Mouse (Mus musculus) limb, embryonic 11.5 days (tissue): ENCODE results near the gene Tmem247. TPM values are rescaled to one million over a fixed set of nuclear protein-coding genes. Genes with fewer than 3 reads are reported as not detected.

Experiments
- ATAC-seq: fragments of 200-750 bp; cut with Nextera tagmentation; 2 replicates; pipeline ENCODE4 v1.8.0; 2017; ENCODE audit warnings: low read depth; ENCODE audit not compliant: insufficient number of reproducible peaks, low FRiP score, low TSS enrichment
- DNase-seq: peaks from one replicate; pipeline ENCODE4 v3.0.0-alpha.2; 2015; ENCODE audit warnings: low spot score
- H3K27ac ChIP-seq: fragments of 300-500 bp; sonication (generic); replicated peaks from 2 replicates; pipeline ENCODE4 v1.5.1; 2014; ENCODE audit warnings: low read depth, mild to moderate bottlenecking, low read length
- H3K27me3 ChIP-seq: fragments of 300-500 bp; sonication (generic); 2 replicates; pipeline ENCODE4 v1.6.1; 2014; ENCODE audit warnings: mild to moderate bottlenecking, low read length, mixed read lengths; ENCODE audit not compliant: control insufficient read depth, insufficient read depth
- H3K36me3 ChIP-seq: fragments of 300-500 bp; sonication (generic); 2 replicates; pipeline ENCODE4 v1.6.1; 2014; ENCODE audit warnings: mild to moderate bottlenecking, low read length, moderate library complexity, mixed read lengths; ENCODE audit not compliant: control insufficient read depth, insufficient read depth
- H3K4me1 ChIP-seq: fragments of 300-500 bp; sonication (generic); 2 replicates; pipeline ENCODE4 v1.6.1; 2014; ENCODE audit warnings: low read length, mixed read lengths; ENCODE audit not compliant: control insufficient read depth, insufficient read depth
- H3K4me2 ChIP-seq: fragments of 300-500 bp; sonication (generic); 2 replicates; pipeline ENCODE4 v1.6.1; 2014; ENCODE audit warnings: low read depth, mild to moderate bottlenecking, moderate library complexity; ENCODE audit not compliant: severe bottlenecking
- H3K4me3 ChIP-seq: fragments of 300-500 bp; sonication (generic); 2 replicates; pipeline ENCODE4 v1.5.1; 2014; ENCODE audit warnings: low read depth, low read length
- H3K9ac ChIP-seq: fragments of 300-500 bp; sonication (generic); 2 replicates; pipeline ENCODE4 v1.6.1; 2014; ENCODE audit warnings: mild to moderate bottlenecking, low read length
- H3K9me3 ChIP-seq: fragments of 300-500 bp; sonication (generic); 2 replicates; pipeline ENCODE4 v1.6.1; 2016; ENCODE audit warnings: low read length; ENCODE audit not compliant: control insufficient read depth
- WGBS: fragments of 180-500 bp; shearing (Covaris S2); extraction: QIAGEN DNeasy Blood & Tissue Kit; methylation state at CpG from one replicate; pipeline ENCODE4 v1.1.7; 2014; 5-methylcytosine and 5-hydroxymethylcytosine counted together
- polyA plus RNA-seq: library from polyadenylated mRNA; unstranded; fragments of >200 nt; fragmentation: Nextera tagmentation; extraction: Ambion mirVana; gene quantifications from 2 replicates; pipeline ENCODE4 v1.2.1, GENCODE M21; 2014

The Tmem247 gene
- polyA plus RNA-seq: not detected in 2 replicates

GRCm38 (mm10) chr17:86917048-86917447 is at the start of gene Tmem247:
Tmem247 (plus strand) TSS chr17:86917348.
- Histone ChIP-seq H3K9me3 (no peaks in the 10 kb centered on the region), H3K27me3 (no peaks in the 10 kb centered on the region), H3K27ac (no peak within 1 kb of the TSS), H3K9ac (no peak within 1 kb of the TSS), H3K4me3 (no peak within 1 kb of the TSS), H3K4me1 (peaks cover under 1% of the 10 kb centered on the region; the same call in 1 of the 2 replicates), H3K4me2 (no peak within 1 kb of the TSS), H3K36me3 (no peaks in the 10 kb centered on the region)
- no peak for ATAC-seq
- DNase-seq: no peak
- WGBS: 90% methylated on average over 10 of the region's 10 CpGs

GRCm38 (mm10) chr17:86870586-86870985 is 46.6 kb upstream of the Tmem247 start:
- H3K27me3 ChIP-seq: no peaks in the 10 kb centered on the region
- H3K9me3 ChIP-seq: no peaks in the 10 kb centered on the region
- H3K4me3 ChIP-seq: no peak overlapping the region
- H3K27ac ChIP-seq: no peak overlapping the region
- 62% methylated on average over 8 of the region's 8 CpGs for WGBS
- H3K4me2 ChIP-seq: no peak overlapping the region
- no peak for DNase-seq
- no peaks in the 10 kb centered on the region for H3K36me3 ChIP-seq
- H3K4me1 ChIP-seq: 0 out of 2 replicates have a peak, but pooled peaks cover 3% of the 10 kb centered on the region
- H3K9ac ChIP-seq: no peak overlapping the region
- no peak for ATAC-seq

DNA sequence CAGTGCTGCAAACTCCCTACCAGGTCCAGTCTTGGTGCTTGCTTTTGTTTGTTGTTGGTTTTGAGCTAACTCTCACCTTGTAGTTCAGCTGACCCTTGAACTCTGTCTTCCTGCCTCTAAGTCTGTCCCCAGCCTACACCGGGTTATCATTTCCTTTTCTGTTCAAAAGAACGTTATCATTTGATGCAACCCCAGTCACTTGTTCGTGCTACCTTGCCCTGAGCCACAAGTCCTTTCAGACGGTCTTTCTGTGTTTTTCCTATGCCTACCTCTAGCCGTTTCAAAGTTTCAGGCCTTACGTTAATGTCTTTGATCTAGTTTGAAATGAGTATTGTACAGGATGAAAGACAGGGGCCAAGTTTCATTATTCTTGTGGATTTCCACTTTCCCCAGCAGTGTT is 44.5 kb upstream of the Tmem247 start:
- H3K9me3 ChIP-seq: no peaks in the 10 kb centered on the region
- DNase-seq: no peak
- ATAC-seq: no peak
- no peak overlapping the region for H3K4me2 ChIP-seq
- 74% methylated on average over 6 of the region's 6 CpGs for WGBS
- H3K36me3 ChIP-seq: no peaks in the 10 kb centered on the region
- no peak overlapping the region for H3K27ac ChIP-seq
- no peaks in the 10 kb centered on the region for H3K27me3 ChIP-seq
- H3K4me1 ChIP-seq: 0 out of 2 replicates have a peak, but pooled peaks cover 3% of the 10 kb centered on the region
- H3K4me3 ChIP-seq: no peak overlapping the region
- no peak overlapping the region for H3K9ac ChIP-seq

- Histone ChIP-seq H3K4me2 (no peak overlapping the region), H3K9ac (no peak overlapping the region), H3K9me3 (no peaks in the 10 kb centered on the region), H3K4me1 (0 out of 2 replicates have a peak, but pooled peaks cover 2% of the 10 kb centered on the region), H3K27ac (no peak overlapping the region), H3K27me3 (no peaks in the 10 kb centered on the region), H3K4me3 (no peak overlapping the region), H3K36me3 (no peaks in the 10 kb centered on the region)
- ATAC-seq (no peak), DNase-seq (no peak)
- WGBS: 94% methylated on average over 9 of the region's 9 CpGs
Observed at GRCm38 (mm10) chr17:86876940-86877339, 40.2 kb upstream of the Tmem247 start.

- Histone ChIP-seq H3K4me1 (no peaks in the 10 kb centered on the region), H3K27ac (no peak overlapping the region), H3K27me3 (no peaks in the 10 kb centered on the region), H3K9ac (no peak overlapping the region), H3K9me3 (no peaks in the 10 kb centered on the region), H3K36me3 (no peaks in the 10 kb centered on the region), H3K4me3 (no peak overlapping the region), H3K4me2 (no peak overlapping the region)
- 88% methylated on average over 2 of the region's 2 CpGs for WGBS
- ATAC-seq (no peak), DNase-seq (no peak)
Observed at GRCm38 (mm10) chr17:86877747-86878146, 39.4 kb upstream of the Tmem247 start.

- no peak for ATAC-seq
- Histone ChIP-seq H3K4me2 (no peak overlapping the region), H3K4me1 (no peaks in the 10 kb centered on the region), H3K27me3 (no peaks in the 10 kb centered on the region), H3K36me3 (no peaks in the 10 kb centered on the region), H3K9me3 (no peaks in the 10 kb centered on the region), H3K9ac (no peak overlapping the region), H3K27ac (no peak overlapping the region), H3K4me3 (no peak overlapping the region)
- DNase-seq: no peak
- 92% methylated on average over 10 of the region's 10 CpGs for WGBS
Observed at GRCm38 (mm10) chr17:86880056-86880455, 37.1 kb upstream of the Tmem247 start.

DNA sequence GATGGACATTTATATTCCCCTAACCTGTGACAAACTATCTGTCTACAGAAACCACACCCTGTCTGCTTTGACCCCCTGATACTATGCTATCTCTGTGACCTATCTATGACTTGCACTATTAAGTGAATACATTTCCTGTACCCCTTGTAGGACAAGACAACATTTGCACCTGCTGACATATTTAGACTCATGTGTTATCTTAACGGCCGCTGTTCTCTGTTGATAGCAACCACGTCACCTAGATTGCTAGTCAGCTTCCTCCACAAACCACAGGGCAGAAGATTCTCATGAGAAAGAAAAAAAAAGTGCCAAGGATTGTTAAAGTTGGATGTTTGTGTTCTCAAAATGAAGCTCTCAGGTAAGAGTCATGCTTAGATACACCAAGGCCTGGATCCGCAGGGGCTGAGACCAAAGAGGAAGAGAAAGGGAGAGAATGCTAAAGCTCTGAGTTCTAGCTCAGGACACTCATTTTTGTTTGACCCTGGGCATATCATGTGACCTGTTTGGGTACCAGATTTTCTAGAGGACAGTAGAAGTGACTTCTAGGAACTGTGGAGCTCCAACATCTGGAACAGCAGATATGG is 36.6 kb upstream of the Tmem247 start:
- no peak overlapping the region for H3K4me3 ChIP-seq

GRCm38 (mm10) chr17:86895191-86895590 is 22.0 kb upstream of the Tmem247 start:
- no peak overlapping the region for H3K4me2 ChIP-seq
- no peaks in the 10 kb centered on the region for H3K27me3 ChIP-seq
- no peak overlapping the region for H3K4me3 ChIP-seq
- DNase-seq (no peak), ATAC-seq (no peak)
- H3K9ac ChIP-seq: no peak overlapping the region
- H3K36me3 ChIP-seq: no peaks in the 10 kb centered on the region
- WGBS: 89% methylated on average over 4 of the region's 4 CpGs
- no peaks in the 10 kb centered on the region for H3K4me1 ChIP-seq
- no peaks in the 10 kb centered on the region for H3K9me3 ChIP-seq
- H3K27ac ChIP-seq: no peak overlapping the region

More for the DNA sequence above, 36.6 kb upstream of the Tmem247 start:
- WGBS: 85% methylated on average over 4 of the region's 4 CpGs
- DNase-seq (no peak), ATAC-seq (no peak)
- Histone ChIP-seq H3K4me2 (no peak overlapping the region), H3K27ac (no peak overlapping the region), H3K36me3 (no peaks in the 10 kb centered on the region), H3K9ac (no peak overlapping the region), H3K4me1 (no peaks in the 10 kb centered on the region), H3K9me3 (no peaks in the 10 kb centered on the region), H3K27me3 (no peaks in the 10 kb centered on the region)
